Mouse (Mus musculus) liver, embryonic 15.5 days (tissue): ENCODE results near the gene Nabp2. TPM values are rescaled to one million over a fixed set of nuclear protein-coding genes. Genes with fewer than 3 reads are reported as not detected.

Experiments used
- ATAC-seq: fragments of 200-750 bp; cut with Nextera tagmentation; 2 replicates; pipeline ENCODE4 v1.8.0; 2017; ENCODE audit warnings: moderate number of reproducible peaks, mild to moderate bottlenecking, moderate library complexity; ENCODE audit not compliant: insufficient read depth
- H3K27ac ChIP-seq: fragments of 300-500 bp; sonication (generic); replicated peaks from 2 replicates; pipeline ENCODE4 v1.5.1; 2015; ENCODE audit warnings: mild to moderate bottlenecking, inconsistent platforms
- H3K27me3 ChIP-seq: fragments of 300-500 bp; sonication (generic); 2 replicates; pipeline ENCODE4 v1.6.1; 2015; ENCODE audit warnings: mild to moderate bottlenecking, inconsistent platforms
- H3K36me3 ChIP-seq: fragments of 300-500 bp; sonication (generic); replicated peaks from 2 replicates; pipeline ENCODE4 v1.6.1; 2015; ENCODE audit warnings: moderate library complexity, mild to moderate bottlenecking, inconsistent platforms
- H3K4me1 ChIP-seq: fragments of 300-500 bp; sonication (generic); replicated peaks from 2 replicates; pipeline ENCODE4 v1.6.1; 2015; ENCODE audit warnings: inconsistent platforms
- H3K4me2 ChIP-seq: fragments of 300-500 bp; sonication (generic); 2 replicates; pipeline ENCODE4 v1.6.1; 2015; ENCODE audit warnings: moderate library complexity, mild to moderate bottlenecking, inconsistent platforms
- H3K4me3 ChIP-seq: fragments of 300-500 bp; sonication (generic); replicated peaks from 2 replicates; pipeline ENCODE4 v1.5.1; 2015; ENCODE audit warnings: mild to moderate bottlenecking, inconsistent platforms
- H3K9ac ChIP-seq: fragments of 300-500 bp; sonication (generic); 2 replicates; pipeline ENCODE4 v1.6.1; 2015; ENCODE audit warnings: moderate library complexity, mild to moderate bottlenecking, inconsistent platforms
- H3K9me3 ChIP-seq: fragments of 300-500 bp; sonication (generic); replicated peaks from 2 replicates; pipeline ENCODE4 v1.6.1; 2016; ENCODE audit warnings: inconsistent platforms
- WGBS: fragments of 180-500 bp; shearing (Covaris S2); methylation state at CpG from one replicate; pipeline ENCODE4 v1.1.7; 2015; ENCODE audit warnings: mixed read lengths; ENCODE audit not compliant: insufficient replicate concordance; 5-methylcytosine and 5-hydroxymethylcytosine counted together
- polyA plus RNA-seq: library from polyadenylated mRNA; unstranded; fragments of >200 nt; fragmentation: Nextera tagmentation; extraction: Ambion mirVana; gene quantifications from 2 replicates; pipeline ENCODE4 v1.2.1, GENCODE M21; 2015

Gene Nabp2
- polyA plus RNA-seq, 1 experiment from 2014 or later: 37.5 TPM

DNA sequence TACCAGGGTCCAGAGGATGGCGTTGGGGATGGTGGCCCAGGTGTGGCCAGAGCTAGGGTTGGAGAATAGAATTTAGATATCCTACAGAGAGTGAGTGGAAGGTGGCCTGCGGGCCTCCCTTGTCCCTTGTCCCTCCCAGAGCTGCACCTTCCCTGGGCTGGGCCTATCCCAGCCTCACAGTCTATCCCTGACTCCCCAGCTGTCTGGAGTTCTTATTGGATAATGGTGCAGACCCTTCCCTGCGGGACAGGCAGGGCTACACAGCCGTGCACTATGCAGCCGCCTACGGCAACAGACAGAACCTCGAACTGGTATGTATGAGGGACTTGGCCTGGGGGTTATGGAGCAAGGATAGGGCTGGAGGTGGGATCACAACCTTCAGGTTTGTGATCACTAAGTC lies 25.4 kb downstream of the Nabp2 start:
- no peaks in the 10 kb centered on the region for H3K4me1 ChIP-seq
- peaks cover 98% of the 10 kb centered on the region for H3K36me3 ChIP-seq
- no peak for ATAC-seq
- no peak overlapping the region for H3K9ac ChIP-seq
- H3K4me2 ChIP-seq: no peak overlapping the region
- H3K27me3 ChIP-seq: no peaks in the 10 kb centered on the region
- 80% methylated on average over 7 of the region's 7 CpGs for WGBS
- no peaks in the 10 kb centered on the region for H3K9me3 ChIP-seq
- H3K4me3 ChIP-seq: no peak overlapping the region
- no peak overlapping the region for H3K27ac ChIP-seq

GRCm38 (mm10) chr10:128382482-128382881 lies 28.8 kb downstream of the Nabp2 start:
- H3K4me3 ChIP-seq: no peak overlapping the region
- peak; percentile 44 for ATAC-seq
- H3K27ac ChIP-seq: no peak overlapping the region
- no peak overlapping the region for H3K4me2 ChIP-seq
- 79% methylated on average over 8 of the region's 8 CpGs for WGBS
- peaks cover 80% of the 10 kb centered on the region for H3K36me3 ChIP-seq
- H3K27me3 ChIP-seq: no peaks in the 10 kb centered on the region
- H3K4me1 ChIP-seq: peaks cover 27% of the 10 kb centered on the region
- H3K9ac ChIP-seq: no peak overlapping the region
- H3K9me3 ChIP-seq: no peaks in the 10 kb centered on the region

DNA sequence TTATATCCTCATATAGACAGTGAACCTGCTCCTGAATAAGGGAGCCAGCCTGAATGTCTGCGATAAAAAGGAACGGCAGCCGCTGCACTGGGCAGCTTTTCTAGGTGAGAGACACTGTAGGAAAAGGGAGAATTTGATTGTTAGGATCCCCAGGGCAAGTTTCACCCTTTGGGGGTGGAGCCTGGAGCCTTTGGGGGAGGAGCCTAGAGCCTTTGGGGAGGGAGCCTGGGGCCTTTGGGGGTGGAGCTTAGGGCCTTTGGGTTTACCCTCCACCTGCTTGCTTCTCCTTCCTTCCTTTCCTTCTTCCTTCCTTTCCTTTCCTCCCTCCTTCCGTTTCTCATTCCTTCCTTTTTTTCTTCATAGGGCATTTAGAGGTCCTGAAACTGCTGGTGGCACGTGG lies 30.7 kb downstream of the Nabp2 start:
- WGBS: 83% methylated on average over 5 of the region's 5 CpGs
- H3K9ac ChIP-seq: no peak overlapping the region
- no peak for ATAC-seq

GRCm38 (mm10) chr10:128379260-128379659 lies 32.0 kb downstream of the Nabp2 start:
- no peak overlapping the region for H3K9ac ChIP-seq
- no peak overlapping the region for H3K4me2 ChIP-seq
- no peak overlapping the region for H3K4me3 ChIP-seq
- no peaks in the 10 kb centered on the region for H3K9me3 ChIP-seq
- H3K4me1 ChIP-seq: peaks cover 41% of the 10 kb centered on the region
- peaks cover 48% of the 10 kb centered on the region for H3K36me3 ChIP-seq
- WGBS: 81% methylated on average over 7 of the region's 7 CpGs
- no peak for ATAC-seq
- no peaks in the 10 kb centered on the region for H3K27me3 ChIP-seq
- H3K27ac ChIP-seq: no peak overlapping the region; the same call in 1 of the 2 replicates

More for the DNA sequence above, 30.7 kb downstream of the Nabp2 start:
- H3K9me3 ChIP-seq: no peaks in the 10 kb centered on the region
- no peak overlapping the region for H3K4me2 ChIP-seq
- peaks cover 41% of the 10 kb centered on the region for H3K4me1 ChIP-seq
- H3K27me3 ChIP-seq: no peaks in the 10 kb centered on the region
- no peak overlapping the region for H3K27ac ChIP-seq
- H3K36me3 ChIP-seq: peaks cover 61% of the 10 kb centered on the region
- no peak overlapping the region for H3K4me3 ChIP-seq

DNA sequence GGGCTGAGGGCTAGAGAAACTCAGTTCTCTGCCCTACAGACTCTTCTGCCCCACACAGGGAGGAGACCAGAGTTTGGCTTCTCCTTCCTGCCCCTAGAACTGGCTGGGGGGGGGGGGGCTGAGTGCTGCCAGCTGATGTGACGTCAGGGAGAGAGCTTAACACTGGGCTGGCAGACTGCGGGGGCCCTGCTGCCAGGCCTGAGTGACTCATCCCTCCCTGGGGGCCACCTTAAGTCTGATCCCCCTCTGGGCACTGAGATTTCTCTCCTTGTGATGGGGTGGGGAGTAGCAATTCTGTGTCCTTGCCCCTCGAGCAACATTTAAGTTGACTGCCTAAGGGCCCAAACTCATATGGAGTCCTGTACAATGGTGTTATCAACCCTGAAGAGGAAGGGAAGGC lies 32.8 kb downstream of the Nabp2 start:
- no peak overlapping the region for H3K9ac ChIP-seq
- H3K4me2 ChIP-seq: peak overlapping the region; percentile 98
- no peak overlapping the region for H3K27ac ChIP-seq
- ATAC-seq: no peak
- peaks cover 40% of the 10 kb centered on the region for H3K36me3 ChIP-seq
- H3K4me1 ChIP-seq: peaks cover 44% of the 10 kb centered on the region
- no peaks in the 10 kb centered on the region for H3K27me3 ChIP-seq
- H3K9me3 ChIP-seq: no peaks in the 10 kb centered on the region
- H3K4me3 ChIP-seq: peak overlapping the region; percentile 87; the same call in 1 of the 2 replicates
- 62% methylated on average over 3 of the region's 3 CpGs for WGBS

- peak overlapping the region; percentile 92 for H3K9ac ChIP-seq
- 67% methylated on average over 14 of the region's 14 CpGs for WGBS
- no peaks in the 10 kb centered on the region for H3K9me3 ChIP-seq
- no peaks in the 10 kb centered on the region for H3K27me3 ChIP-seq
- peaks cover 35% of the 10 kb centered on the region for H3K36me3 ChIP-seq
- peak overlapping the region; percentile 87 for H3K4me3 ChIP-seq
- peak overlapping the region; percentile 98 for H3K4me2 ChIP-seq
- H3K4me1 ChIP-seq: peaks cover 49% of the 10 kb centered on the region
- ATAC-seq: no peak
- peak overlapping the region; percentile 76; the same call in 1 of the 2 replicates for H3K27ac ChIP-seq
These were observed 33.3 kb downstream of the Nabp2 start for GRCm38 (mm10) chr10:128377940-128378448.

DNA sequence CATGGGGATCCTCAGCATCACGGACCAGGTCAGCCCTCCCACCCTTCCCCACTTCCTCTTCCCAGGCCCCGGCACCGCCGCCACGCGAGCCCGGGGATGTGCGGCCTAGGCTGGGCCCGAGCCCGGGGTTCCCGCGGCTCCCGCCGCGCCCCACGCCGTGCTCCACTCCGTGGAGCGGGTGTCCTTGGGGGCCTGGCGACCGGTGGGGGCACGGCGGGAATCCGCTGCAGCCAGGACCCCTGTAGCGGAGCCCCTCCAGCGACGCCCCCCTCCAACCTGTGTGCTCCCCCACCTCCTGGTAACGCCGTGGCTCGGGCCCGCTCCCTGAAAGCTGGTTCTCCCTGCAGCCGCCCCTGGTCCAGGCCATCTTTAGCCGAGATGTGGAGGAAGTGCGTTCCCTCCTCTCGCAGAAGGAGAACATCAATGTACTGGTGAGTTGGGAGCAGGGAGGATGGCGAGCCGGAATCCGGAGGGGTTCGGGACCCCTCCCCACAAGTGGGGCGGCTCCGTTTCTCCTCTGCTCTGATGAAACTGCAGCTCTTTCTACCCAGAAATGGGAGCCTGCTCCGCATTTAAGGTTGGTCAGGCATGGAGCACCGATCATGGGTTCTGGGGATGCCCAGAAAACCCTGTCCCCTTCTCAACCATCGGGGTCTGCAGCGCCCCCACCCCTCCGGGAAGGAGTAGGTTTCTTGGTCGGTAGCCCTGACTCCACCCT lies 33.9 kb downstream of the Nabp2 start:
- Histone ChIP-seq H3K4me2 (peak overlapping the region; percentile 98), H3K9ac (peak overlapping the region; percentile 92), H3K36me3 (peaks cover 29% of the 10 kb centered on the region), H3K4me1 (peaks cover 52% of the 10 kb centered on the region), H3K27ac (peak overlapping the region; percentile 76), H3K9me3 (no peaks in the 10 kb centered on the region), H3K4me3 (peak overlapping the region; percentile 87), H3K27me3 (no peaks in the 10 kb centered on the region)
- WGBS: under 1% methylated on average over 47 of the region's 47 CpGs
- peak; percentile 69 for ATAC-seq

- H3K9ac ChIP-seq: peak within 1 kb of the TSS; percentile 92
These were observed 34.7 kb downstream of the Nabp2 start, which contains the start of gene Ankrd52 for GRCm38 (mm10) chr10:128376455-128377211. Ankrd52 (plus strand) TSS chr10:128377115.

DNA sequence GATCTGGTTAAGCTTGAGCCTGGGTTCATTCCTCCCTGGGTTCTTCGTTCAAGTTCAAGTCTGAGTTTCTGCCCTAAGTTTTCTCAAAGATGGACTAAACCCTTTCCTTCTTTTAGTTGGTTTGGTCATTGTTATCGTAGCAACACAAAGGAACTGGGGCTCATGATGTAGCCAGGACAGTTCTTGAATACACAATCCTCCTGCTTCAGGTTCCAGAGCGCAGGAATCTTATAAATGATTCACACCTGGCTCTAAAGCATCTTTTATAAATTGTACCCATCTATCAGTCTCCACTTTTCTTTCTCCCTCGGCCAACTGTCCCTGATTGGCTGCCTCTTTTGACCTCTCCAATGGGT lies 35.2 kb downstream of the Nabp2 start:
- 47% methylated on average over 4 of the region's 4 CpGs for WGBS
- no peak for ATAC-seq
- H3K4me1 ChIP-seq: peaks cover 52% of the 10 kb centered on the region
- H3K4me2 ChIP-seq: peak overlapping the region; percentile 98
- H3K27ac ChIP-seq: peak overlapping the region; percentile 85
- H3K9ac ChIP-seq: peak overlapping the region; percentile 92
- no peaks in the 10 kb centered on the region for H3K9me3 ChIP-seq
- H3K36me3 ChIP-seq: peaks cover 18% of the 10 kb centered on the region
- H3K27me3 ChIP-seq: no peaks in the 10 kb centered on the region
- H3K4me3 ChIP-seq: peak overlapping the region; percentile 87

More at GRCm38 (mm10) chr10:128376455-128377211, 34.7 kb downstream of the Nabp2 start, which contains the start of gene Ankrd52:
- H3K36me3 ChIP-seq: peaks cover 22% of the 10 kb centered on the region
- ATAC-seq: peak; percentile 93
- H3K9me3 ChIP-seq: no peaks in the 10 kb centered on the region
- H3K4me3 ChIP-seq: peak within 1 kb of the TSS; percentile 87
- H3K4me2 ChIP-seq: peak within 1 kb of the TSS; percentile 98
- H3K27ac ChIP-seq: peak within 1 kb of the TSS; percentile 85
- no peaks in the 10 kb centered on the region for H3K27me3 ChIP-seq
- peaks cover 52% of the 10 kb centered on the region for H3K4me1 ChIP-seq
- WGBS: 1% methylated on average over 61 of the region's 73 CpGs

DNA sequence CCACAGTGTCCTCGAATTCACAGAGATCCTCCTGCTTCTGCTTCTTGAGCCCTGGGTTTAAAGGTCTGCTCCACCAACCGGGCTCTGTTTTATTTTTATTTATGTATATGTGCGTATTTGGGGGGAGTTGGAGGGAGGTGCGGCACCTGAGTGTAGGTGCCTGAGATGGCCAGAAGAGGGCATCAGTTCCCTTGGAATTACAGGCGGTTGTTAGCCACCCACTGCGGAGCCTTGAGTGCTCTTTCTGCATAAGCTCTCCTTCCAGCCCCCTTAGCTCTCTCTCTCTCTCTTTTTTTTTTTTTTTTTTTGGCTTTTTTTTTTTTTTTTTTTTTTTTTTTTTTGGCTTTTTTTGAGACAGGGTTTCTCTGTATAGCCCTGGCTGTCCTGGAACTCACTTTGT lies 36.9 kb downstream of the Nabp2 start:
- no peak for ATAC-seq
- H3K4me2 ChIP-seq: no peak overlapping the region
- no peaks in the 10 kb centered on the region for H3K27me3 ChIP-seq
- 68% methylated on average over 6 of the region's 6 CpGs for WGBS
- H3K9ac ChIP-seq: no peak overlapping the region
- H3K4me3 ChIP-seq: no peak overlapping the region
- peaks cover 7% of the 10 kb centered on the region for H3K36me3 ChIP-seq
- H3K9me3 ChIP-seq: no peaks in the 10 kb centered on the region
- no peak overlapping the region for H3K27ac ChIP-seq
- H3K4me1 ChIP-seq: peaks cover 51% of the 10 kb centered on the region
